Comparison of ENCODE assay signal across 13 mouse cellular contexts in the genomic region with DNA sequence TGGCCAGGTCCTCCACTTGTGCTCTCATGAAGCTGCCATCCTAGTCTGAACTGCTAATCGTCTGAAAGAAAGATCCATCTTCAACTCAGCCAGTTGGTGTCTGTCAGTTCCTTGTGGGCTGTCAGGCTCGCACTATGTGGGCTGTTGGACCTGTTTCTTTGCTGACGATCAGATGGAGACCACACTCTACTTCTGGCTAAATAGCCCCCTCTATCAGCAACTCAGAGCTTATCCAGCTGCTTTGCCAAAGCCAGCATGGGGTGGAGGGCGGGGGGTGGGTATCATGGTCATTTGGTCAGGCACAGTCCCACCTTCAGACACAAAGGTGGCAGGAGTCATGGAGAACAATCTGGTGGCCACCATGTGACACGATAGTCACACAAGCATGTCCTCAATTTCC. TPM values are rescaled to one million over a fixed set of nuclear protein-coding genes. Genes with fewer than 3 reads are reported as not detected.
DNase-seq lines count a peak whose midpoint lies in the region; ATAC-seq and TF ChIP-seq lines count a peak whose summit lies in the region.
"Had no signal": no experiment of that assay in that cellular context is flagged by ENCODE, and none has a peak within 500 bp of the region (broad histone marks: within the 10 kb centered on the region; RNA-seq: fewer than 3 reads in every experiment).

No protein-coding gene starts in this region.

- H3K9ac ChIP-seq in heart, postnatal 0 days (replicated peaks; ENCODE audit: low read depth, low read length) = no peak overlapping the region
- no peak overlapping the region for H3K9ac ChIP-seq in midbrain, postnatal 0 days (replicated peaks; ENCODE audit: low read length, poor library complexity, severe bottlenecking)
- H3K9ac ChIP-seq in midbrain, embryonic 16.5 days (ENCODE audit: low read depth, low read length) = no peak overlapping the region
- no peak overlapping the region for H3K9ac ChIP-seq in intestine, postnatal 0 days (ENCODE audit: low read depth, low read length)

- no peak overlapping the region for H3K4me2 ChIP-seq in heart, postnatal 0 days (ENCODE audit: low read depth, low read length)
- no peak overlapping the region for H3K4me2 ChIP-seq in midbrain, postnatal 0 days (ENCODE audit: low read depth, low read length, poor library complexity, severe bottlenecking)
- H3K4me2 ChIP-seq in midbrain, embryonic 16.5 days (ENCODE audit: low read length) = no peak overlapping the region
- no peak overlapping the region for H3K4me2 ChIP-seq in intestine, postnatal 0 days (replicated peaks; ENCODE audit: low read depth)

- H3K4me1 ChIP-seq in heart, postnatal 0 days (ENCODE audit: control insufficient read depth, insufficient read depth) = 0 out of 2 replicates have a peak, but pooled peaks cover 8% of the 10 kb centered on the region
- 0 out of 2 replicates have a peak, but pooled peaks cover 1% of the 10 kb centered on the region for H3K4me1 ChIP-seq in midbrain, postnatal 0 days (ENCODE audit: insufficient read depth, low read length)
- H3K4me1 ChIP-seq in midbrain, embryonic 16.5 days (ENCODE audit: control insufficient read depth, insufficient read depth, low read length) = peaks cover 13% of the 10 kb centered on the region; the same call in 1 of the 2 replicates
- H3K4me1 ChIP-seq in intestine, postnatal 0 days (replicated peaks; ENCODE audit: control insufficient read depth, insufficient read depth, low read length) = no peaks in the 10 kb centered on the region

- DNase-seq in heart, postnatal 0 days (ENCODE audit: low spot score) = no peak
- no peak for DNase-seq in heart, adult 9 months (ENCODE audit: low spot score in 2 of 2)
- no peak for DNase-seq in midbrain, postnatal 0 days (ENCODE audit: low spot score)
- DNase-seq in layer of hippocampus, adult 11-12 months (ENCODE audit: low spot score) = no peak
- DNase-seq in frontal cortex, postnatal 25 days (ENCODE audit: low spot score in 2 of 2) = no peak
- DNase-seq: cerebellum, adult 9-10 months; kidney, postnatal 10 days; thymus, postnatal 25 days had no signal

- no peaks in the 10 kb centered on the region for H3K9me3 ChIP-seq in heart, postnatal 0 days (replicated peaks; ENCODE audit: control insufficient read depth, low read length)
- no peaks in the 10 kb centered on the region for H3K9me3 ChIP-seq in midbrain, postnatal 0 days (ENCODE audit: low read length)
- no peaks in the 10 kb centered on the region for H3K9me3 ChIP-seq in midbrain, embryonic 16.5 days (replicated peaks; ENCODE audit: control insufficient read depth, low read length, poor library complexity, severe bottlenecking)
- H3K9me3 ChIP-seq in intestine, postnatal 0 days (ENCODE audit: control insufficient read depth) = no peaks in the 10 kb centered on the region
- H3K9me3 ChIP-seq: forebrain, embryonic 10.5 days; midbrain, embryonic 10.5 days had no signal

- no peaks in the 10 kb centered on the region for H3K36me3 ChIP-seq in heart, postnatal 0 days (replicated peaks; ENCODE audit: control insufficient read depth, insufficient read depth, low read length)
- no peaks in the 10 kb centered on the region for H3K36me3 ChIP-seq in midbrain, postnatal 0 days (ENCODE audit: insufficient read depth, low read length)
- no peaks in the 10 kb centered on the region for H3K36me3 ChIP-seq in midbrain, embryonic 16.5 days (ENCODE audit: control insufficient read depth, insufficient read depth, low read length)
- H3K36me3 ChIP-seq in intestine, postnatal 0 days (ENCODE audit: control insufficient read depth, insufficient read depth) = no peaks in the 10 kb centered on the region
- H3K36me3 ChIP-seq: forebrain, embryonic 10.5 days; midbrain, embryonic 10.5 days had no signal

- no peak overlapping the region for H3K27ac ChIP-seq in heart, postnatal 0 days (ENCODE audit: low read depth)
- no peak overlapping the region for H3K27ac ChIP-seq in midbrain, postnatal 0 days (ENCODE audit: low read depth, low read length)
- no peak overlapping the region for H3K27ac ChIP-seq in midbrain, embryonic 16.5 days (ENCODE audit: low read length)
- H3K27ac ChIP-seq in intestine, postnatal 0 days (ENCODE audit: low read depth, low read length) = no peak overlapping the region
- H3K27ac ChIP-seq: forebrain, embryonic 10.5 days had no signal

- peak; percentile 31; the same call in 1 of the 2 replicates for TF ChIP-seq CTCF in heart, postnatal 0 days (IDR thresholded peaks at IDR 0.05; ENCODE audit: low read depth)
- TF ChIP-seq CTCF in midbrain, postnatal 0 days (IDR thresholded peaks at IDR 0.05) = peak; percentile 42
- peak; percentile 34 for TF ChIP-seq CTCF in intestine, postnatal 0 days (IDR thresholded peaks at IDR 0.05; ENCODE audit: low read depth)

- H3K4me3 ChIP-seq in heart, postnatal 0 days (ENCODE audit: low read depth, low read length) = no peak overlapping the region
- H3K4me3 ChIP-seq in midbrain, postnatal 0 days (ENCODE audit: low read depth, low read length) = no peak overlapping the region
- no peak overlapping the region for H3K4me3 ChIP-seq in midbrain, embryonic 16.5 days (ENCODE audit: low read depth, low read length)
- H3K4me3 ChIP-seq in intestine, postnatal 0 days (ENCODE audit: low read depth, low read length) = no peak overlapping the region

- ATAC-seq in heart, postnatal 0 days (ENCODE audit: insufficient read depth, low read depth) = no peak
- no peak for ATAC-seq in midbrain, postnatal 0 days (ENCODE audit: low FRiP score)
- no peak for ATAC-seq in midbrain, embryonic 16.5 days
- no peak for ATAC-seq in intestine, postnatal 0 days
- ATAC-seq: hindbrain, embryonic 16.5 days had no signal

- no peak for TF ChIP-seq EP300 in heart, postnatal 0 days (IDR thresholded peaks at IDR 0.05; ENCODE audit: low read depth)

- H3K27me3 ChIP-seq in heart, postnatal 0 days (ENCODE audit: control insufficient read depth, insufficient read depth, low read length) = peaks cover 31% of the 10 kb centered on the region
- H3K27me3 ChIP-seq in midbrain, postnatal 0 days (ENCODE audit: insufficient read depth, low read length) = no peaks in the 10 kb centered on the region
- H3K27me3 ChIP-seq in midbrain, embryonic 16.5 days (ENCODE audit: control insufficient read depth, insufficient read depth, low read depth, low read length) = no peaks in the 10 kb centered on the region
- H3K27me3 ChIP-seq in intestine, postnatal 0 days (replicated peaks; ENCODE audit: control insufficient read depth, insufficient read depth, low read length) = peaks cover 18% of the 10 kb centered on the region; the same call in 1 of the 2 replicates

- 32% methylated on average over 5 of the region's 5 CpGs for WGBS in heart, postnatal 0 days
- WGBS in midbrain, postnatal 0 days = 54% methylated on average over 5 of the region's 5 CpGs
- WGBS in midbrain, embryonic 16.5 days = 60% methylated on average over 5 of the region's 5 CpGs
- 36% methylated on average over 5 of the region's 5 CpGs for WGBS in intestine, postnatal 0 days

RNA-seq across cellular contexts. Expression of a gene that starts 42.2 kb away (rescaled TPM):
- total RNA-seq in heart, postnatal 0 days (2014; rRNA removed; ENCODE audit: low replicate concordance) = 24.2 and 24.4 TPM in 2 replicates
- 6.2 and 6.8 TPM in 2 replicates for polyA plus RNA-seq in heart, postnatal 0 days (2015; fragmentation: Nextera tagmentation; extraction: Ambion mirVana)
- total RNA-seq in midbrain, postnatal 0 days (2014; rRNA removed) = 78.4 and 79.8 TPM in 2 replicates
- 22.8 and 26.5 TPM in 2 replicates for polyA plus RNA-seq in midbrain, postnatal 0 days (2015; fragmentation: Nextera tagmentation; extraction: Ambion mirVana)
- 28.1 and 31.6 TPM in 2 replicates for polyA plus RNA-seq in midbrain, embryonic 16.5 days (2015; fragmentation: Nextera tagmentation; extraction: Ambion mirVana)
- polyA plus RNA-seq in intestine, postnatal 0 days (2015; fragmentation: Nextera tagmentation; extraction: Ambion mirVana) = 6.1 and 6.9 TPM in 2 replicates
